Mouse (Mus musculus): Measurements from ENCODE around the gene Mdm2. TPM values are rescaled to one million over a fixed set of nuclear protein-coding genes. Genes with fewer than 3 reads are reported as not detected.

Mdm2 gene
- polyA plus RNA-seq, 1 experiment from 2014 or later = 40.0 TPM

GRCm38 (mm10) chr10:117653779-117654173 is 56.8 kb downstream of the Mdm2 start:
- Histone ChIP-seq H3K4me3 (ENCODE audit: low read length) (no peak overlapping the region), H3K4me1 (ENCODE audit: control insufficient read depth, insufficient read depth, low read depth, low read length) (no peaks in the 10 kb centered on the region), H3K27me3 (replicated peaks; ENCODE audit: control insufficient read depth, insufficient read depth, low read length) (no peaks in the 10 kb centered on the region), H3K36me3 (ENCODE audit: control insufficient read depth, insufficient read depth, low read length) (no peaks in the 10 kb centered on the region), H3K4me2 (ENCODE audit: low read length) (no peak overlapping the region), H3K27ac (ENCODE audit: low read depth, low read length) (no peak overlapping the region), H3K9me3 (ENCODE audit: control insufficient read depth, low read length) (no peaks in the 10 kb centered on the region), H3K9ac (ENCODE audit: low read depth, low read length) (no peak overlapping the region)
- 96% methylated on average over 7 of the region's 7 CpGs for WGBS
- no peak for ATAC-seq

- no peak overlapping the region for H3K9ac ChIP-seq (ENCODE audit: low read depth, low read length)
- no peak overlapping the region for H3K27ac ChIP-seq (ENCODE audit: low read depth, low read length)
- H3K4me3 ChIP-seq (ENCODE audit: low read length) = no peak overlapping the region
- H3K36me3 ChIP-seq (ENCODE audit: control insufficient read depth, insufficient read depth, low read length) = no peaks in the 10 kb centered on the region
- no peaks in the 10 kb centered on the region for H3K4me1 ChIP-seq (ENCODE audit: control insufficient read depth, insufficient read depth, low read depth, low read length)
- no peaks in the 10 kb centered on the region for H3K27me3 ChIP-seq (replicated peaks; ENCODE audit: control insufficient read depth, insufficient read depth, low read length)
- no peak for ATAC-seq
- 85% methylated on average over 8 of the region's 8 CpGs for WGBS
- H3K9me3 ChIP-seq (ENCODE audit: control insufficient read depth, low read length) = no peaks in the 10 kb centered on the region
- H3K4me2 ChIP-seq (ENCODE audit: low read length) = no peak overlapping the region
Measured at GRCm38 (mm10) chr10:117652930-117653778, 57.4 kb downstream of the Mdm2 start.

GRCm38 (mm10) chr10:117652378-117652774 is 58.2 kb downstream of the Mdm2 start:
- ATAC-seq = no peak
- Histone ChIP-seq H3K36me3 (ENCODE audit: control insufficient read depth, insufficient read depth, low read length) (no peaks in the 10 kb centered on the region), H3K4me2 (ENCODE audit: low read length) (no peak overlapping the region), H3K4me3 (ENCODE audit: low read length) (no peak overlapping the region), H3K4me1 (ENCODE audit: control insufficient read depth, insufficient read depth, low read depth, low read length) (no peaks in the 10 kb centered on the region), H3K9me3 (ENCODE audit: control insufficient read depth, low read length) (no peaks in the 10 kb centered on the region), H3K27me3 (replicated peaks; ENCODE audit: control insufficient read depth, insufficient read depth, low read length) (no peaks in the 10 kb centered on the region), H3K27ac (ENCODE audit: low read depth, low read length) (no peak overlapping the region), H3K9ac (ENCODE audit: low read depth, low read length) (no peak overlapping the region)
- WGBS = 88% methylated on average over 4 of the region's 4 CpGs

GRCm38 (mm10) chr10:117651587-117652377 is 58.8 kb downstream of the Mdm2 start:
- no peak overlapping the region for H3K9ac ChIP-seq (ENCODE audit: low read depth, low read length)
- no peaks in the 10 kb centered on the region for H3K9me3 ChIP-seq (ENCODE audit: control insufficient read depth, low read length)
- no peaks in the 10 kb centered on the region for H3K36me3 ChIP-seq (ENCODE audit: control insufficient read depth, insufficient read depth, low read length)
- H3K27me3 ChIP-seq (replicated peaks; ENCODE audit: control insufficient read depth, insufficient read depth, low read length) = no peaks in the 10 kb centered on the region
- H3K4me2 ChIP-seq (ENCODE audit: low read length) = no peak overlapping the region
- 69% methylated on average over 10 of the region's 10 CpGs for WGBS
- no peak for ATAC-seq
- H3K4me3 ChIP-seq (ENCODE audit: low read length) = no peak overlapping the region
- no peak overlapping the region for H3K27ac ChIP-seq (ENCODE audit: low read depth, low read length)
- H3K4me1 ChIP-seq (ENCODE audit: control insufficient read depth, insufficient read depth, low read depth, low read length) = no peaks in the 10 kb centered on the region; the same call in 1 of the 2 replicates

- 87% methylated on average over 7 of the region's 7 CpGs for WGBS
- no peak overlapping the region for H3K4me2 ChIP-seq (ENCODE audit: low read length)
- no peaks in the 10 kb centered on the region; the same call in 1 of the 2 replicates for H3K4me1 ChIP-seq (ENCODE audit: control insufficient read depth, insufficient read depth, low read depth, low read length)
- no peaks in the 10 kb centered on the region for H3K36me3 ChIP-seq (ENCODE audit: control insufficient read depth, insufficient read depth, low read length)
- no peak for ATAC-seq
- no peaks in the 10 kb centered on the region for H3K27me3 ChIP-seq (replicated peaks; ENCODE audit: control insufficient read depth, insufficient read depth, low read length)
- no peaks in the 10 kb centered on the region for H3K9me3 ChIP-seq (ENCODE audit: control insufficient read depth, low read length)
- H3K27ac ChIP-seq (ENCODE audit: low read depth, low read length) = no peak overlapping the region
- H3K4me3 ChIP-seq (ENCODE audit: low read length) = no peak overlapping the region
- H3K9ac ChIP-seq (ENCODE audit: low read depth, low read length) = no peak overlapping the region
Measured at GRCm38 (mm10) chr10:117650725-117651124, 59.8 kb downstream of the Mdm2 start.

GRCm38 (mm10) chr10:117650042-117650655 is 60.4 kb downstream of the Mdm2 start:
- no peak overlapping the region for H3K9ac ChIP-seq (ENCODE audit: low read depth, low read length)
- 91% methylated on average over 12 of the region's 12 CpGs for WGBS
- H3K27me3 ChIP-seq (replicated peaks; ENCODE audit: control insufficient read depth, insufficient read depth, low read length) = no peaks in the 10 kb centered on the region
- H3K4me3 ChIP-seq (ENCODE audit: low read length) = no peak overlapping the region
- ATAC-seq = no peak
- H3K27ac ChIP-seq (ENCODE audit: low read depth, low read length) = no peak overlapping the region
- no peaks in the 10 kb centered on the region for H3K36me3 ChIP-seq (ENCODE audit: control insufficient read depth, insufficient read depth, low read length)
- no peak overlapping the region for H3K4me2 ChIP-seq (ENCODE audit: low read length)
- no peaks in the 10 kb centered on the region; the same call in 1 of the 2 replicates for H3K4me1 ChIP-seq (ENCODE audit: control insufficient read depth, insufficient read depth, low read depth, low read length)
- H3K9me3 ChIP-seq (ENCODE audit: control insufficient read depth, low read length) = no peaks in the 10 kb centered on the region

- H3K4me3 ChIP-seq (ENCODE audit: low read length) = no peak overlapping the region
- no peak overlapping the region for H3K9ac ChIP-seq (ENCODE audit: low read depth, low read length)
- H3K27me3 ChIP-seq (replicated peaks; ENCODE audit: control insufficient read depth, insufficient read depth, low read length) = no peaks in the 10 kb centered on the region
- no peak overlapping the region for H3K4me2 ChIP-seq (ENCODE audit: low read length)
- 91% methylated on average over 11 of the region's 11 CpGs for WGBS
- ATAC-seq = no peak
- no peaks in the 10 kb centered on the region; the same call in 1 of the 2 replicates for H3K4me1 ChIP-seq (ENCODE audit: control insufficient read depth, insufficient read depth, low read depth, low read length)
- no peaks in the 10 kb centered on the region for H3K9me3 ChIP-seq (ENCODE audit: control insufficient read depth, low read length)
- no peaks in the 10 kb centered on the region for H3K36me3 ChIP-seq (ENCODE audit: control insufficient read depth, insufficient read depth, low read length)
- H3K27ac ChIP-seq (ENCODE audit: low read depth, low read length) = no peak overlapping the region
Measured at GRCm38 (mm10) chr10:117649292-117650041, 61.1 kb downstream of the Mdm2 start.

GRCm38 (mm10) chr10:117648643-117649042 is 61.9 kb downstream of the Mdm2 start:
- H3K36me3 ChIP-seq (ENCODE audit: control insufficient read depth, insufficient read depth, low read length) = no peaks in the 10 kb centered on the region
- no peak overlapping the region for H3K27ac ChIP-seq (ENCODE audit: low read depth, low read length)
- no peaks in the 10 kb centered on the region for H3K27me3 ChIP-seq (replicated peaks; ENCODE audit: control insufficient read depth, insufficient read depth, low read length)
- H3K9me3 ChIP-seq (ENCODE audit: control insufficient read depth, low read length) = no peaks in the 10 kb centered on the region
- ATAC-seq = no peak
- H3K4me2 ChIP-seq (ENCODE audit: low read length) = no peak overlapping the region
- H3K4me3 ChIP-seq (ENCODE audit: low read length) = no peak overlapping the region
- WGBS = 88% methylated on average over 3 of the region's 3 CpGs
- no peaks in the 10 kb centered on the region; the same call in 1 of the 2 replicates for H3K4me1 ChIP-seq (ENCODE audit: control insufficient read depth, insufficient read depth, low read depth, low read length)
- H3K9ac ChIP-seq (ENCODE audit: low read depth, low read length) = no peak overlapping the region

Measured in hindbrain, embryonic 16.5 days (tissue).